Mouse (Mus musculus) testis, adult 2 months (tissue): ENCODE measurements around the gene Lrrk1.

Experiments
- CTCF ChIP-seq: fragments of 200-500 bp; IDR thresholded peaks from 2 replicates; pipeline ENCODE4 v1.5.1; 2012; ENCODE audit warnings: low read depth, mild to moderate bottlenecking, inconsistent platforms, low read length, moderate library complexity; ENCODE audit not compliant: control insufficient read depth, insufficient read depth, insufficient replicate concordance
- POLR2A ChIP-seq: fragments of 200-500 bp; IDR thresholded peaks from 2 replicates; pipeline ENCODE4 v1.6.1; 2012; ENCODE audit warnings: low read depth, mild to moderate bottlenecking, inconsistent platforms, low read length, moderate library complexity; ENCODE audit not compliant: control insufficient read depth

- TF ChIP-seq CTCF: no peak
- no peak for TF ChIP-seq POLR2A
Observed at GRCm38 (mm10) chr7:66223731-66224130, 164.4 kb downstream of the Lrrk1 start.
